Mouse (Mus musculus) regulatory T cell (primary cell): ENCODE data around the gene Bub1b.
"Not testable (repeated sequence)": the region's sequence is repeated elsewhere in the genome, so short reads cannot be mapped to it uniquely, and the experiment has no call there.

ENCODE experiments used
- in situ Hi-C: fragments of 300-600 bp; cut with MboI, MseI; formaldehyde crosslinking; loops from one replicate; pipeline ENCODE4 v1.15.1; 2025; ENCODE audit warnings: high pct_unique_total_duplicates

Bub1b gene

GRCm38 (mm10) chr2:118597673-118598568, at the start of gene Bub1b:
Gene Bub1b, plus strand, starts transcription at chr2:118598211.
- in situ Hi-C loops, result no loop called here

GRCm38 (mm10) chr2:118548421-118549221, 49.4 kb upstream of the Bub1b start:
- in situ Hi-C loops, result no loop called here

GRCm38 (mm10) chr2:118549507-118550473, 48.2 kb upstream of the Bub1b start, which contains the start of gene Bmf:
Gene Bmf, minus strand, starts transcription at chr2:118549687.
- in situ Hi-C loops, result no loop called here

- in situ Hi-C loops, result no loop called here
These were observed 46.4 kb upstream of the Bub1b start for GRCm38 (mm10) chr2:118551606-118552005.

- in situ Hi-C loops, result not testable (repeated sequence)
These were observed 43.5 kb upstream of the Bub1b start for GRCm38 (mm10) chr2:118554356-118554990.

- in situ Hi-C loops, result no loop called here
These were observed 39.6 kb upstream of the Bub1b start for GRCm38 (mm10) chr2:118558426-118558825.

- in situ Hi-C loops, result no loop called here
These were observed 36.0 kb upstream of the Bub1b start for GRCm38 (mm10) chr2:118562015-118562414.

- in situ Hi-C loops, result no loop called here
These were observed 35.6 kb upstream of the Bub1b start for GRCm38 (mm10) chr2:118562431-118562830.

- in situ Hi-C loops, result no loop called here
These were observed 30.8 kb upstream of the Bub1b start for GRCm38 (mm10) chr2:118567179-118567578.

GRCm38 (mm10) chr2:118570939-118571338, 27.1 kb upstream of the Bub1b start:
- in situ Hi-C loops, result no loop called here

- in situ Hi-C loops, result no loop called here
These were observed 25.7 kb upstream of the Bub1b start for GRCm38 (mm10) chr2:118572183-118572836.

- in situ Hi-C loops, result no loop called here
These were observed 24.9 kb upstream of the Bub1b start for GRCm38 (mm10) chr2:118573135-118573534.

- in situ Hi-C loops, result no loop called here
These were observed 12.0 kb upstream of the Bub1b start for GRCm38 (mm10) chr2:118586013-118586412.

- in situ Hi-C loops, result no loop called here
These were observed 10.3 kb upstream of the Bub1b start for GRCm38 (mm10) chr2:118587686-118588085.

GRCm38 (mm10) chr2:118591083-118591482, 6.9 kb upstream of the Bub1b start:
- in situ Hi-C loops, result no loop called here

GRCm38 (mm10) chr2:118599087-118599486, 1.1 kb downstream of the Bub1b start:
- in situ Hi-C loops, result no loop called here

GRCm38 (mm10) chr2:118601599-118602263, 3.7 kb downstream of the Bub1b start:
- in situ Hi-C loops, result no loop called here

- in situ Hi-C loops, result no loop called here
These were observed 6.1 kb downstream of the Bub1b start for GRCm38 (mm10) chr2:118604091-118604490.

- in situ Hi-C loops, result loop anchor here (5.0 kb wide), 1 partner anchor 119 kb away; no protein-coding TSS in a partner anchor
These were observed 8.0 kb downstream of the Bub1b start for GRCm38 (mm10) chr2:118606032-118606431.

- in situ Hi-C loops, result loop anchor here (5.0 kb wide), 1 partner anchor 120 kb away; no protein-coding TSS in a partner anchor
These were observed 9.0 kb downstream of the Bub1b start for GRCm38 (mm10) chr2:118606976-118607375.
